ENCODE assay signal across 20 mouse cellular contexts in genomic region chr12:85708556-85708955, GRCm38 (mm10). TPM values are rescaled to one million over a fixed set of nuclear protein-coding genes. Genes with fewer than 3 reads are reported as not detected.
DNase-seq lines count a peak whose midpoint lies in the region; ATAC-seq lines count a peak whose summit lies in the region.
"Had no signal": no experiment of that assay in that cellular context is flagged by ENCODE, and none has a peak within 500 bp of the region (broad histone marks: within the 10 kb centered on the region; RNA-seq: fewer than 3 reads in every experiment).

No protein-coding gene starts in this region.

- H3K27ac ChIP-seq in heart, embryonic 11.5 days (ENCODE audit: low read depth, low read length) = no peak overlapping the region
- H3K27ac ChIP-seq in heart, embryonic 10.5 days = no peak overlapping the region

- H3K4me3 ChIP-seq in heart, embryonic 11.5 days (ENCODE audit: low read depth, low read length) = no peak overlapping the region
- no peak overlapping the region for H3K4me3 ChIP-seq in heart, embryonic 10.5 days

- H3K9ac ChIP-seq in heart, embryonic 11.5 days (ENCODE audit: low read depth, low read length) = no peak overlapping the region

- no peaks in the 10 kb centered on the region for H3K27me3 ChIP-seq in heart, embryonic 11.5 days (ENCODE audit: control insufficient read depth, insufficient read depth, low read length)
- peaks cover 11% of the 10 kb centered on the region; the same call in 1 of the 2 replicates for H3K27me3 ChIP-seq in heart, embryonic 10.5 days (ENCODE audit: insufficient read depth, poor library complexity, severe bottlenecking)
- H3K27me3 ChIP-seq: CH12.LX had no signal

- peaks cover 7% of the 10 kb centered on the region for H3K4me1 ChIP-seq in heart, embryonic 11.5 days (ENCODE audit: control insufficient read depth, insufficient read depth, low read length)
- H3K4me1 ChIP-seq in heart, embryonic 10.5 days = peaks cover 24% of the 10 kb centered on the region

- no peaks in the 10 kb centered on the region for H3K36me3 ChIP-seq in heart, embryonic 11.5 days (ENCODE audit: control insufficient read depth, insufficient read depth, low read length)
- H3K36me3 ChIP-seq in heart, embryonic 10.5 days = no peaks in the 10 kb centered on the region
- H3K36me3 ChIP-seq: G1E had no signal

- no peak overlapping the region for H3K4me2 ChIP-seq in heart, embryonic 11.5 days

- H3K9me3 ChIP-seq in heart, embryonic 11.5 days (replicated peaks; ENCODE audit: control insufficient read depth, low read length) = no peaks in the 10 kb centered on the region
- H3K9me3 ChIP-seq in heart, embryonic 10.5 days = no peaks in the 10 kb centered on the region
- H3K9me3 ChIP-seq: G1E had no signal

- WGBS in heart, embryonic 11.5 days (ENCODE audit: insufficient replicate concordance) = 83% methylated on average over 12 of the region's 12 CpGs
- 86% methylated on average over 12 of the region's 12 CpGs for WGBS in heart, embryonic 10.5 days

- ATAC-seq in heart, embryonic 11.5 days (replicated peaks; ENCODE audit: insufficient number of reproducible peaks, low FRiP score, low TSS enrichment) = no peak
- ATAC-seq: activated CD4-positive, CD25-positive, alpha-beta regulatory T cell, adult 4 months; CD4-positive, CD25-positive, alpha-beta regulatory T cell, adult 4 months; Patski had no signal

- DNase-seq in heart, adult 11 months = peak; percentile 89
- peak; percentile 73 for DNase-seq in heart, embryonic 10.5 days (ENCODE audit: low spot score)
- DNase-seq in heart, adult 8-10 months (ENCODE audit: low spot score) = no peak
- DNase-seq: adrenal gland, adult 2 months; adrenal gland, adult 8-10 months; adrenal gland, postnatal 10 days; adrenal gland, postnatal 14 days; adrenal gland, postnatal 25 days; adrenal gland, postnatal 36 days; B cell, adult 2 months; cerebellum, adult 11 months; cerebellum, adult 11-12 months; cerebellum, adult 18-20 months had no signal

RNA-seq across cellular contexts. Expression of gene Batf, which starts 22.1 kb away (rescaled TPM):
- 4.5 and 6.7 TPM in 2 replicates for polyA plus RNA-seq in heart, embryonic 11.5 days (2014; fragmentation: Nextera tagmentation; extraction: Ambion mirVana)
- polyA plus RNA-seq in heart, embryonic 10.5 days (2016; fragmentation: Nextera tagmentation; extraction: Ambion mirVana) = 4.7 and 7.1 TPM in 2 replicates
- 1 to 10 TPM in 1 of 4 experiments, under 1 TPM in 3; 0.38 to 1.1 (median 0.91) TPM for total RNA-seq in heart, adult 8-10 months (2022)
- total RNA-seq: adrenal gland, postnatal 25 days; G1E had no signal
- polyA plus RNA-seq: G1E, Patski had no signal

RNA-seq across cellular contexts. Expression of gene Flvcr2, which starts 37.8 kb away (rescaled TPM):
- 5.8 and 6.9 TPM in 2 replicates for polyA plus RNA-seq in heart, embryonic 11.5 days (2014; fragmentation: Nextera tagmentation; extraction: Ambion mirVana)
- 4.9 and 7.8 TPM in 2 replicates for polyA plus RNA-seq in heart, embryonic 10.5 days (2016; fragmentation: Nextera tagmentation; extraction: Ambion mirVana)
- 1 to 10 TPM; 1.9 to 2.6 (median 2.3) TPM for total RNA-seq in heart, adult 8-10 months (2022)
- total RNA-seq: MEL had no signal
- polyA plus RNA-seq: G1E had no signal
